Mouse (Mus musculus): ENCODE measurements at regions not wholly inside any gene's neighbourhood (a gene's known extent, or its start where the extent isn't known, plus 50 kb on each side); places are given as distances from the start of the nearest gene placed in this dataset.

DNA sequence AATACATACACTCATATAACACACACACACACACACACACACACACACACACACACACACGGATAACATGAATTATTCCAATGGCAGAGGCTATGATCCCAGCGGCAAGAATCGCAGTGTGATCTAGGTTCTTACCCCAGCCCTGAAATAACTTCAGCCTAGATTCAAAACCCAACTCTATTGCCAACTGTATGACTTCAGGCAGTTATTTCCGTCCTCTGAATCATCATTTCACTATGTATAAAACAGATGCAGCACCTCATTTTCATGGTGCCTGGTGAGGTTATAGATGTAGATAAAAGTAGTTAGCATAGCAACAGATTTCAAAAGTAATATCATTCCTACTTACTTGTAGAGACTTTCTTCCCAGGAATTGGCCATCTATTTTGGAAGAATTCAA is 61.0 kb upstream of the Tnfsf11 start:
- H3K36me3 ChIP-seq, result no peaks in the 10 kb centered on the region
- no peaks in the 10 kb centered on the region for H3K27me3 ChIP-seq
- no peak overlapping the region for H3K27ac ChIP-seq
- no peaks in the 10 kb centered on the region for H3K9me3 ChIP-seq
- H3K9ac ChIP-seq, result no peak overlapping the region
- H3K4me3 ChIP-seq, result no peak overlapping the region
- H3K4me2 ChIP-seq, result no peak overlapping the region
- WGBS, result 91% methylated on average over 4 of the region's 4 CpGs
- no peak for ATAC-seq (ENCODE audit: borderline replicate concordance, extremely low read depth, low FRiP score, low TSS enrichment)
- H3K4me1 ChIP-seq, result no peaks in the 10 kb centered on the region

DNA sequence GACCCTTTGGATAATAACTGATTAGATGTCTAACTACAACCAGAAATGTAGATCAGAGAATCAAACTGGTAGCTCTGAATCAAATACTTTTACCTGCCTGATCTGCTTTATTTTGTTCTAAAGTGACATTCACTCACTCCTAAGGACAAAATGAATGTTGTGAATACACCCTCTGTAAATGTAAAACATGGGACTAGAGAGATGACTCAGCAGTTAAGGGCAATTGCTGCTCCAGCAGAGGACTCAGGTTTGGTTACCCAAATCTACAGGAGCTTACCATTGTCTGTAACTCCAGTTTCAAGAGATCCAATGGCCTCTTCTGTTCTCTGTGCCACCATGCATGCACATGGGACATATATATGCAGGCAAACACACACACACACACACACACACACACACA is 57.0 kb upstream of the Tnfsf11 start:
- Histone ChIP-seq H3K9ac (no peak overlapping the region), H3K36me3 (no peaks in the 10 kb centered on the region), H3K9me3 (no peaks in the 10 kb centered on the region), H3K4me3 (no peak overlapping the region), H3K4me2 (no peak overlapping the region), H3K27me3 (no peaks in the 10 kb centered on the region), H3K4me1 (no peaks in the 10 kb centered on the region), H3K27ac (no peak overlapping the region)
- ATAC-seq (ENCODE audit: borderline replicate concordance, extremely low read depth, low FRiP score, low TSS enrichment), result no peak

DNA sequence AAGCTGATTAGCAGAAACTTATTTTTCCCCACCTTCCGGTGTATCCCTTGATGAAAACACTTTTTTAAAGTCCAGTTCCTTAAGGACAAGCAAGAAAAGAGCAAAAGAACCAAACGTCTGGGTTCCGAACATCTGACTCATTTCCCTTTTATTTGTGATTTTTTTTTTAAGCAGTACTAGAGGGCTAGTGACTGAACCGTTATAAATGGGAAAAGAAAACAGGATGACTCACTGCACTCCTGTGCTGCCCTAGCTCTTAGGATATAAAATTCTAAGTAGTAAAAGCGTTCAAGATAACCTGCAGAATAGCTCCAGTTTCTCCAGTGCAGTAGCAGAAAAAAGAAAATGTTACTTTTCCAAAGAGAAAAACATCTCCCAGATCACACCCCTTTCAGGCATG is 55.3 kb upstream of the Tnfsf11 start:
- Histone ChIP-seq H3K4me1 (no peaks in the 10 kb centered on the region), H3K27ac (no peak overlapping the region), H3K9me3 (no peaks in the 10 kb centered on the region), H3K4me3 (no peak overlapping the region), H3K27me3 (no peaks in the 10 kb centered on the region), H3K36me3 (no peaks in the 10 kb centered on the region), H3K4me2 (no peak overlapping the region), H3K9ac (no peak overlapping the region)
- no peak for ATAC-seq (ENCODE audit: borderline replicate concordance, extremely low read depth, low FRiP score, low TSS enrichment)
- WGBS, result 67% methylated on average over 5 of the region's 5 CpGs
